Mouse (Mus musculus) stomach, embryonic 16.5 days (tissue): ENCODE results near the gene Tars2. TPM values are rescaled to one million over a fixed set of nuclear protein-coding genes. Genes with fewer than 3 reads are reported as not detected.
A peak's percentile ranks its signal among the peaks of the same experiment; 100 is the strongest.

Experiments
- ATAC-seq: fragments of 200-750 bp; cut with Nextera tagmentation; 2 replicates; pipeline ENCODE4 v1.8.0; 2017; ENCODE audit warnings: moderate number of reproducible peaks, moderate TSS enrichment; ENCODE audit not compliant: insufficient read depth, low FRiP score
- H3K27ac ChIP-seq: fragments of 300-500 bp; sonication (generic); 2 replicates; pipeline ENCODE4 v1.5.1; 2014; ENCODE audit warnings: low read length
- H3K27me3 ChIP-seq: fragments of 300-500 bp; sonication (generic); 2 replicates; pipeline ENCODE4 v1.6.1; 2014; ENCODE audit warnings: low read length, control low read depth, mixed read lengths; ENCODE audit not compliant: control insufficient read depth, insufficient read depth
- H3K36me3 ChIP-seq: fragments of 300-500 bp; sonication (generic); 2 replicates; pipeline ENCODE4 v1.6.1; 2014; ENCODE audit warnings: low read length; ENCODE audit not compliant: control insufficient read depth, insufficient read depth
- H3K4me1 ChIP-seq: fragments of 300-500 bp; sonication (generic); 2 replicates; pipeline ENCODE4 v1.6.1; 2014; ENCODE audit warnings: low read length, control low read depth, mixed read lengths; ENCODE audit not compliant: control insufficient read depth, insufficient read depth
- H3K4me2 ChIP-seq: fragments of 300-500 bp; sonication (generic); 2 replicates; pipeline ENCODE4 v1.6.1; 2014; ENCODE audit warnings: low read depth, low read length, mixed read lengths
- H3K4me3 ChIP-seq: fragments of 300-500 bp; sonication (generic); replicated peaks from 2 replicates; pipeline ENCODE4 v1.5.1; 2014; ENCODE audit warnings: mild to moderate bottlenecking, low read length
- H3K9ac ChIP-seq: fragments of 300-500 bp; sonication (generic); 2 replicates; pipeline ENCODE4 v1.6.1; 2014; ENCODE audit warnings: low read length
- H3K9me3 ChIP-seq: fragments of 300-500 bp; sonication (generic); replicated peaks from 2 replicates; pipeline ENCODE4 v1.6.1; 2016; ENCODE audit warnings: low read length, control low read depth; ENCODE audit not compliant: control insufficient read depth
- WGBS: fragments of 180-500 bp; shearing (Covaris S2); extraction: QIAGEN DNeasy Blood & Tissue Kit; methylation state at CpG from one replicate; pipeline ENCODE4 v1.1.7; 2014; 5-methylcytosine and 5-hydroxymethylcytosine counted together
- polyA plus RNA-seq: library from polyadenylated mRNA; unstranded; fragments of >200 nt; fragmentation: Nextera tagmentation; extraction: Ambion mirVana; gene quantifications from 2 replicates; pipeline ENCODE4 v1.2.1, GENCODE M21; 2015

The Tars2 gene
- polyA plus RNA-seq, 1 experiment from 2014 or later: 48.1 TPM

DNA sequence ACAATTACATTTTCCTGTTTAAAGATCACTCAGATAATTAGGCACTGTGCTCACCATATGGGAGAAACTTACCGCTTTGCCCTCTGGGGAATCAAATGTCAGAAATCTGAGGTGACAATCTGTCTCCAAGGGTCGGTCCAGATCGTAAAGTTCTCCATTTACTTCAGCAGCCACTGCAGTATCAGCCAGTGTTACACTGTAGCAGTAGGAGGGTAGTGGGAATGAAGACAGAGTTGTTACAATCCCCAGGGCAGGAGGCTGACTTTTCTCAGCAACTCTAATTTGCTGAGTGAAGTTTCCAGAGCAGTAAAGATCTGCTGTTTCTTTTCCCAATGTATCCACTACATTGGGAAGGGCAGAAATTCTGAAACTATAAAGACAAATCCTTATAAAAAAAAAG, 7.1 kb downstream of the Tars2 start:
- H3K4me1 ChIP-seq: no peaks in the 10 kb centered on the region
- no peaks in the 10 kb centered on the region for H3K36me3 ChIP-seq
- no peaks in the 10 kb centered on the region for H3K27me3 ChIP-seq
- H3K4me2 ChIP-seq: no peak overlapping the region
- ATAC-seq: no peak
- 84% methylated on average over 3 of the region's 3 CpGs for WGBS
- H3K9me3 ChIP-seq: no peaks in the 10 kb centered on the region
- H3K27ac ChIP-seq: no peak overlapping the region
- H3K9ac ChIP-seq: no peak overlapping the region
- H3K4me3 ChIP-seq: no peak overlapping the region

GRCm38 (mm10) chr3:95740406-95740805, 19.6 kb downstream of the Tars2 start:
- no peak for ATAC-seq
- Histone ChIP-seq H3K27ac (peak overlapping the region; percentile 43), H3K36me3 (peaks cover 26% of the 10 kb centered on the region), H3K4me1 (peaks cover 13% of the 10 kb centered on the region), H3K9ac (no peak overlapping the region), H3K27me3 (no peaks in the 10 kb centered on the region), H3K4me2 (no peak overlapping the region), H3K4me3 (no peak overlapping the region), H3K9me3 (0 out of 2 replicates have a peak, but pooled peaks cover 2% of the 10 kb centered on the region)
- WGBS: 40% methylated on average over 8 of the region's 8 CpGs

GRCm38 (mm10) chr3:95739353-95740104, 20.5 kb downstream of the Tars2 start, which contains the start of gene Ecm1:
Gene Ecm1, minus strand, starts transcription at chr3:95739569.
- Histone ChIP-seq H3K4me1 (peaks cover 13% of the 10 kb centered on the region), H3K27me3 (no peaks in the 10 kb centered on the region), H3K4me2 (peak within 1 kb of the TSS; percentile 6; the same call in 1 of the 2 replicates), H3K4me3 (no peak within 1 kb of the TSS), H3K9me3 (0 out of 2 replicates have a peak, but pooled peaks cover 2% of the 10 kb centered on the region), H3K36me3 (peaks cover 18% of the 10 kb centered on the region), H3K9ac (peak within 1 kb of the TSS; percentile 37; the same call in 1 of the 2 replicates), H3K27ac (peak within 1 kb of the TSS; percentile 43)
- 62% methylated on average over 7 of the region's 7 CpGs for WGBS
- 0 out of 2 replicates have a peak, but pooled peaks have one; percentile 38 for ATAC-seq

DNA sequence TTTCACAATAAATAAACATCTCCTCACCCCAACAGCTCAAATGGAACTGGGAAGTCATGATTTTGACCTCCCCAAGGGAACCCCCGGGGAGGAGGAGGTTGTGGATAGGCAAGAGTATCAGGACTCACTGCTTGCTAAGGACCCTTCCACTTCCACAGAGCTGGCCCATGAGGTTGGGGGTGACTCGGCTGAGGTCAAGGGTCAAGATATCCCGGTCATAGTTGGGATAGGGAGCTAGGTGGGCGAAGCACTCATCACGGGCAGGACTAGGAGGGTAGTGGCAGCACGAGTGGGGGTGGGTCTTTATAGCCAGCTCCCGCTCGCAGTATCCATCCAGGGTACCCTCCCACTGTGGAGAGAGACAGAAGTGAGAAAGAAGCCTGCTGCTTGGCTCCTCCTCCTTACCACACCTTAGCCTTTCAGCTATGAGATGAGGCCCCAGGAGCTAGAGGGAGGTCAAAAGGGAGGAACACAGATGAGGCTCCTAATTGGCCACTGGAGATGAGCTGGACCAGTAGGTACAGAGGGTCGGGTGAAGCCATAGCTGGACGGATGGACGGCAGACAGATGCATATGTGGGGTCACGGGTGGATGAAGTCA, 24.8 kb downstream of the Tars2 start:
- Histone ChIP-seq H3K9ac (no peak overlapping the region), H3K4me1 (peaks cover 26% of the 10 kb centered on the region), H3K4me2 (no peak overlapping the region), H3K9me3 (no peaks in the 10 kb centered on the region), H3K27me3 (no peaks in the 10 kb centered on the region), H3K4me3 (no peak overlapping the region), H3K27ac (no peak overlapping the region), H3K36me3 (no peaks in the 10 kb centered on the region)
- ATAC-seq: no peak
- WGBS: 80% methylated on average over 12 of the region's 12 CpGs

- Histone ChIP-seq H3K36me3 (no peaks in the 10 kb centered on the region), H3K4me3 (no peak overlapping the region), H3K9ac (0 out of 2 replicates have a peak overlapping the region, but pooled peaks have one; percentile 17), H3K27me3 (no peaks in the 10 kb centered on the region), H3K4me2 (no peak overlapping the region), H3K4me1 (peaks cover 21% of the 10 kb centered on the region), H3K27ac (peak overlapping the region; percentile 44), H3K9me3 (no peaks in the 10 kb centered on the region)
- WGBS: 64% methylated on average over 13 of the region's 13 CpGs
- peak; percentile 27; the same call in 1 of the 2 replicates for ATAC-seq
Measured at GRCm38 (mm10) chr3:95734092-95734702, 25.8 kb downstream of the Tars2 start.

- WGBS: 75% methylated on average over 11 of the region's 11 CpGs
- H3K27me3 ChIP-seq: no peaks in the 10 kb centered on the region
- peak; percentile 26; the same call in 1 of the 2 replicates for ATAC-seq
- no peaks in the 10 kb centered on the region for H3K36me3 ChIP-seq
- H3K27ac ChIP-seq: peak overlapping the region; percentile 44; the same call in 1 of the 2 replicates
- H3K4me3 ChIP-seq: no peak overlapping the region
- no peak overlapping the region for H3K9ac ChIP-seq
- no peaks in the 10 kb centered on the region for H3K9me3 ChIP-seq
- peaks cover 17% of the 10 kb centered on the region; the same call in 1 of the 2 replicates for H3K4me1 ChIP-seq
- no peak overlapping the region for H3K4me2 ChIP-seq
Measured at GRCm38 (mm10) chr3:95732744-95733521, 27.1 kb downstream of the Tars2 start.

GRCm38 (mm10) chr3:95732297-95732696, 27.7 kb downstream of the Tars2 start:
- Histone ChIP-seq H3K27me3 (no peaks in the 10 kb centered on the region), H3K27ac (no peak overlapping the region), H3K4me2 (no peak overlapping the region), H3K36me3 (no peaks in the 10 kb centered on the region), H3K4me3 (no peak overlapping the region), H3K9me3 (no peaks in the 10 kb centered on the region), H3K4me1 (peaks cover 17% of the 10 kb centered on the region; the same call in 1 of the 2 replicates), H3K9ac (no peak overlapping the region)
- WGBS: 93% methylated on average over 9 of the region's 9 CpGs
- ATAC-seq: no peak

DNA sequence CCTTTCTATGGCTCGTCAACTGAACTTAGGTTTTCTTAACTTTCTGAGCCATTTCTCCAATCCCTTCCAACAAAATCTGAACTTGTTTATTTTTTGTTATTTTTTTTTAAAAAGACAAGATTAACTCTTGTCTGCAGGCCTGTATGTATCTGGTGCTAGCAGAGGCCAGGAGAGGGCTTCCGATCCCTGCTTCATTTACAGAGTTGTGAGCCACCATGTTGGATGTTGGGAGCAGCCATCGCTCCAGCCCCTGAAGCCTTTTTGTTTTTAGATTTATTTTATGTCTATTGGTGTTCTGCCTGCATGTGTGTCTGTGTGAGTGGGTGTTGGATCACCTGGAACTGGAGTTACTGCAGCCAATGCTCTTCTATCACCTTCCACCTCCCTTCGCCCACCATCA, 28.2 kb downstream of the Tars2 start:
- Histone ChIP-seq H3K4me1 (peaks cover 17% of the 10 kb centered on the region; the same call in 1 of the 2 replicates), H3K9ac (no peak overlapping the region), H3K9me3 (no peaks in the 10 kb centered on the region), H3K27ac (no peak overlapping the region), H3K4me3 (no peak overlapping the region), H3K27me3 (no peaks in the 10 kb centered on the region), H3K36me3 (no peaks in the 10 kb centered on the region), H3K4me2 (no peak overlapping the region)
- WGBS: 85% methylated on average over 4 of the region's 4 CpGs
- no peak for ATAC-seq
